Mouse (Mus musculus): ENCODE results near the gene Il3.

The Il3 gene

DNA sequence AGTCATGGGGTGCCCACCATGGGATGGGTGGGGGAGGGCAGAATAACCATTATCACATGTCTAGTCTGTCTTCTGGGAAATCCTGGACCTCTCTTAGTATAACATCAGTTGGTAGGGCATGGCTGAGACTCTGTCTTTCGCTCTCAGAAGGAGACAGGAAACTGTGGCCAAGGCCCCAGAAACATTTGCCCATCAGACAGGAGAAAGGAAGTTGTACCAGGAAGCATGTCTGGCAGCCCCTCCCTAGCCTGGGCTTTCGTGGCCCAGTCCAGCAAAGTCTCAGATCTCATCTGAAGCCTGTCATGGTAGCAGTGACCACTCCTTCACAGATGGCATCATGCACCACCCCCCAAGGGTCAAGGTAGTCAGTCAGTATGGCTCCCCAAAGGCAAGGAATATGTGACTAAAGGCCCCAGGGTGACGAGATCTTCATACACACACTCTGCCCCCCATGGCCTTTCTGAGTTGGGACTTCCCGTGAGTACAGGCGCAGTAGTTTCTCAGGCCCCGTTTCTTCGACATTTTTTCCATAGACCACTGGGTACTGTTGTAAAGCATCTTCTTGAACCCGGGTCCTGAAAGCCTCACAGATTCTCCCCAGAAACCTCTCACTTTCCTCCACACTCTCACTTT is 20.9 kb upstream of the Il3 start:
- in situ Hi-C loops (cut with MboI, MseI) = no loop called here

DNA sequence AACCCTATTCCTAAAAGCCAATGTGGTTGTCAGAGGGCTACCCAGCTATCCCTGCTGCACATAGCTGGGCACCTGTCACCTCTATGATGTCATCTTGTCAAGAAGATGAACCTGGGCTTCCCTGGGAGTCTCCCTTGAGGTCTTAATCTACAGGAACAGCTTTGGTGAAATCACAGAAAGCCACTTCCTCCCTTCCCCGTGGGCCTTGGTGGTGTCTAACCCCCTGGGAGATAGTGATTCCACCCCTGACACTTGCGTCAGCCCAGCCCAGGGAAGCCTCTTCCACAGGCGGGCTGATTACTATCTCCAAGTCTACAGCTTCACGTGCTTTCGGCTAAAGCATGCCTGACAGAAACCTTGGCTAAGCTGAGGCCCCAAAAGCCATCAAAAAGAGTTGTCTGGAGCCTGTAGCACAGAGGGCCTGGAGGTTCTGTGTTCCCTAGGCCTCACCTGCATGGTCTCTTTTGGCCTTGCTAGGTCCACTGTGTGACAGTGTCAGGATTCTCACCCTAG is 4.4 kb upstream of the Il3 start:
- in situ Hi-C loops (cut with MboI, MseI) = no loop called here

DNA sequence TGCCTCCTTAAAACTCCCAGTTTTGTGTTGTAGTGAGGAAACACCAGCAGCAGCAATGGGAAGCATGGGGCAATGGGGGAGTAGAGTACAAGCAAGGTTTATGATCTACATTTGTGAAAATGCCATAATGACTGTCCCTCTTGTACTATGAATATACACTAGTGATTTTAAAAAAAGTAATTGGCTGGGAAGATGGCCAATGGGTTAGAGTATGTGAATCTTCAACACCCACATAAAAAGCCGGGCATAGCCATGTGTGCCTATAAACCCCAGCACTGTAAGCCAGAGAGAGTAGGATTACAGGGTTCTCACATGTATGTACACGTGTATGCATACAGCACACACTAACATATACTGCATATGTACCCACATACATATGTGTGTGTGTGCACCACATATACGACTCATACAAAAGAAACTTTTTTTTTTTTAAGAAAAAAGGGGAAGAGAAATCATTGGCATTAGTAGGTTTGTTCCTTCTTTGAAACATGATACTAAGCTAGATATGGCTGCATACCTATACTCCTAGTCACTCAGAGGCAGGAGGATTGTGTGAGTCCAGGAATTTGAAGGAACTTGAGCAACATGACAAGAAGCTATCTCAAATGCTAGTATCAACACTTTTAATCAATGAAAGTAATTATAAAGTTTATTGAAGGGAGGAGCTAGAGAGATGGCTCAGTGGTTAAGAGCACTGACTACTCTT is 2.3 kb upstream of the Il3 start:
- in situ Hi-C loops (cut with MboI, MseI) = no loop called here

- in situ Hi-C loops (cut with MboI, MseI) = no loop called here
These were observed 2.5 kb downstream of the Il3 start for GRCm38 (mm10) chr11:54264542-54264941.

DNA sequence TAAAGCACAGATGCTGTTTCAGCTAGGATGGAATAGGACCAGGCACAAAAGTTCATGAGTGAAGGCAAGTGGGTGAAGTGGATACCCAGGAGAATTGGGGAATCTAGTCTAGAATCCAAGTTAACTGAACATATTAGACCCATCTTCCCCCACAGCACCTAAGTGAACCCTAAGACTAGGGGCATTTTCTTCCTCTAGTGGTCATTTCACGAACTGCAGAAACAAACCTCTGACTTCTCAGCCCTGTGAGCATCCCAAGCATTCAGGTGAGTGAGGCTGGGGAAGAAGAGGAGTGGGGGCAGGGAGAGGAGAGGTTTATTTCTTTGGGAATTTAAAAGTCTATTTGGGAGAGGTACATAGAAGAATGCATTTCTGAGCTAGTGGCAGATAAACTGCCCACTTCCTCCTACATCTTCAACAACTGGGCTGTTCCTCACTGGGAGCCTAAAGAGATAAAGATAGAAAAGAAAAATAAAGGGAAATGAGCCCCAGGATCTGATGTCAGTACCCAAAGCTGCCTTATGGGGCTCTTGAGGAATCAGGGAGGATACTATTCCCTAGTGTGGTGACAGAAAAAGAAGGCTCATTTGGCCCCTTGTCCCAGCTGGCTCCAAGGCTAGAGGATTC is 3.6 kb downstream of the Il3 start:
- in situ Hi-C loops (cut with MboI, MseI) = no loop called here

- in situ Hi-C loops (cut with MboI, MseI) = loop anchor here in 1 of 2 experiments (10.0 kb wide), 1 partner anchor 142 kb away; no protein-coding TSS in a partner anchor
These were observed 10.3 kb downstream of the Il3 start for GRCm38 (mm10) chr11:54256624-54257376.

DNA sequence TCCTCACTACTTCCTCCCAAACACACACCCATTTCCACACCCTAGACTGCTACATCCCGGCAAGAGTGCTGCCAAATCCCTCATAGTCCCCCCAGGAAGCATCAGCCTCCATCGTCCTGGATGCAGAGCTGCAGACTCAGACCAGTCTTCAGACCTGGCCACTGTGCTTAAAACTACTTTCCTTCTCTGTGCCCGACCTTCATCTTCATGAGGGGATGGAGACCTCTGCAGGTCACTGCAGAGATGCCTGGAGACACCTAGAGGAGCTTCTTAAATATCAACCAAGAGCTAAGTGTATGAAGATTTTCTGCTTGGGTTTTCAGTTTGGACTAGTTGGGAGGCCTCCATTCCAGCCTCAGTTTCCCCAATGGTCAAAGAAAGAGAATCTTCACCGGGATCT is 13.0 kb downstream of the Il3 start:
- in situ Hi-C loops (cut with MboI, MseI) = loop anchor here (5.0 to 10.0 kb wide), 5 partner anchors 107 to 257 kb away; partner anchors contain the start of gene P4ha2 (in 1 of the 2)

GRCm38 (mm10) chr11:54250575-54250974 is 16.5 kb downstream of the Il3 start:
- in situ Hi-C loops (cut with MboI, MseI) = loop anchor here (5.0 to 10.0 kb wide), 5 partner anchors 103 to 253 kb away; partner anchors contain the start of gene P4ha2 (in 1 of the 2)

DNA sequence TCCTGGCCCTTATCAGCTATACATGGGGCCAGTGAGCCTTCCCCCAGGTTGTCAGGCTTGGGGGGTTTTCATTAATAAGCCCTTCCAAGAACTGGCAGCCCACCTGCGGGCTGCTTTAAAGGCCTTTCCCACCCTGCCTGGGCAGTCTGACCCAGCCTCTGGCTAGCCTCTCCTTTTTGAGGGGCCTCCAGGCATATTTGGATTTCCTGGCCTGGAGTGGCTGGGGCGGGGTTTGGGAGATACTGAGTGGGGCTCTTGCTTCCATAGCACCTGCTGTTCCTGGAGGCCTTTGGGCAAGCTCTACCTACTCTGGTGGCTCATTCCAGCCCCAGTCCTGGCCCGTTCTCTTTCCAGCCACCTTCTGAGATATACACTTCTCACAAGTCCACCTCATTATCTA is 17.3 kb downstream of the Il3 start:
- in situ Hi-C loops (cut with MboI, MseI) = loop anchor here (5.0 to 10.0 kb wide), 5 partner anchors 102 to 252 kb away; partner anchors contain the start of gene P4ha2 (in 1 of the 2)

- in situ Hi-C loops (cut with MboI, MseI) = no loop called here
These were observed 17.9 kb downstream of the Il3 start, which contains the start of gene Csf2 for GRCm38 (mm10) chr11:54248940-54249717. Csf2 (minus strand) TSS chr11:54249667.

GRCm38 (mm10) chr11:54247251-54247950 is 19.7 kb downstream of the Il3 start:
- in situ Hi-C loops (cut with MboI, MseI) = no loop called here

DNA sequence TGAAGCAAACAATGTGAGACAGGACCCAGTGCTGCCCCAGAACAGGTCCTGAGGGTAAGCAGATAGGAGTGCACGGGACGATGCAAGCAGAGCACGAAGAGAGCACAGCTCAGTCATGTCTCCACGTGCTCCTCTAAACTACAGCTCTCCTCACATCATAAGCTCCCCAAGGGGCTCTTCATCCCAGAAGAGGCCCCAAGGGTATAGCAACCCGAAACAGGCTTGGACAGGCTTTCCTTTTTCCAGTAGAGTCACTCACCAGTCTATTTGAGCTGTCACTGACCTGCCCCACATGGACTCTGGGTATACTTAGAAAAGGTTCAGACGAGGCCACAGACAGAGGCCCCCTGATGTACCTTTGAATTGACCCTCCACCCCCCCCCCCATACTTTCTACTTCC is 22.6 kb downstream of the Il3 start:
- in situ Hi-C loops (cut with MboI, MseI) = no loop called here

DNA sequence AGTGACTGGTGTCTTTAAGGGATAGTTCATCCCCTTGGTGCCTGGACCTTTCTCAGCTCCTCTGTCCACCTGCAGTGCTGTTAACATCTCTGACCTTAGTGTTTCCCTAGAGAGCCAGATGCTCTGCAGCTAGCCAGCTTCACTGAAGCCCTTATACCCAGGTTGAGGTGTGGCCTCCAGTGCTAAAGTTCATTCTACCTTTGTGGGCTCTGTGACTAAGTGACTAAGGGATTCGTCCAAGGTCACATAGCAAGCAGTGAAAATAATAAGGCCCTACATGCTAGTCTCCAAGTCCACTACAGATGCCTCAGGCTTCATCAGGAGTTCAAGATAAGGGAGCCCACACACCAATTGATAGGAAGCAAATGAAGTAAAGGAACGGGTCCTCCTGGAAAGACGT is 24.6 kb downstream of the Il3 start:
- in situ Hi-C loops (cut with MboI, MseI) = no loop called here

DNA sequence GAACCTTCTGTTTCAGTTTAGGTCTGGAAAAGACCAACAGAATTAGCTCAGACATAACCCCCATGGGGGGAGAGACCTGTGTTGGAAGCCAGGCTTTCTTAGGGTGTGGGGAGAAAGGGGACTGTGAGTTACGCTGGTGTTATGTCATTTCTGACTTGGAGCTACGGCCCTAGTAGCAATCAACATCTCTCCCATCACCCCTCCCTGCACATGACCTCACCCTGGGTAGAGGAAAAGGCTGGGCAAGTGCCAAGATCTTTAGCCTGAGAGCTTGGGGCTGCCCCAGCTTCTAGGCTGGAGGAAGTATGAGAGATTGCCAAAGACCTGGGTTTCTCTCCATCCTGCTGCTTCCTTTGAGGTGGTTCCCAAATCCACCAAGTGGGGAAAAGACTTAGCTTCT is 30.1 kb downstream of the Il3 start:
- in situ Hi-C loops (cut with MboI, MseI) = loop anchor here in 1 of 2 experiments (10.0 kb wide), 1 partner anchor 62 kb away; no protein-coding TSS in a partner anchor

GRCm38 (mm10) chr11:54227478-54227877 is 39.6 kb downstream of the Il3 start:
- in situ Hi-C loops (cut with MboI, MseI) = no loop called here

- in situ Hi-C loops (cut with MboI, MseI) = no loop called here
These were observed 42.5 kb downstream of the Il3 start for GRCm38 (mm10) chr11:54224475-54224986.

DNA sequence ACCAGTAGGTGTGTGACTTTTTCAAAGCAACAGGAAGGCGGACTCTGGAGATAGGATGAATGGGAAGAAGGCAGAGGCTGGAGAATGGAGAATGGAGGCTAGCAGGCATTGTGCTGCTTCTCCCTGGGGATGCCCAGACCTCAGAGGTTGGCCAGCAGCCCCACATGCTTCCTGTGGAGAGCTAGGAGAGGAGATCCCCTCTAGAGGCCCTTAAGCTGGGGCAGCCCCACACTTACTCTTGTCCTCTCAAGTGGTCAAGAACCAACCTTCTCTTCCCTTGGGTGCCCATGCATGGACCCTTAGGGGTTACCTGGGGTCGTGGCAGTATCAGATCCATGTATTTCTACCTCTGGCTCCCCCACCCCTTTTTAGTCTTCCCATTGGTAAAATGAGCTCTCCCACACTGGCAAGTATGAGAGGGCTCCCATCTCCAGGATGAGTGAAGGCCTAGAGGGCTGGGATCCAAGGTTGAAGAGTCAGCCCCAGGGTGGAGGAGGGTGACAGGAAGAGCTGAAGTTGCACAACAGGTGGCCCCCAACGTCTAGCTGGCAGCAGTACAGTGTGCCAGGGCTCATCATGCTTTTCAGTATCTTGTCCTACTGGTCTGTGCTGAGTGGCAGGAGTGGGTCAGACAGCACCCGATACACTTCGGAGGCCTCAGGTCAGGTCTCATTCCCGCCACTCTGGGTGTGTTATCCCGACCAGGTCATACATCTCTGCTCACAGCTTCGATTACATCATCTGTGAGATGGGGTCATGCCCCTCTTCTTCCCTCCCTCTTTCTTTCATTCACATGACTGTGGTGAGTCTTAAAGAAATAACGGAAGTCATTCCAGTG is 43.2 kb downstream of the Il3 start:
- in situ Hi-C loops (cut with MboI, MseI) = no loop called here

DNA sequence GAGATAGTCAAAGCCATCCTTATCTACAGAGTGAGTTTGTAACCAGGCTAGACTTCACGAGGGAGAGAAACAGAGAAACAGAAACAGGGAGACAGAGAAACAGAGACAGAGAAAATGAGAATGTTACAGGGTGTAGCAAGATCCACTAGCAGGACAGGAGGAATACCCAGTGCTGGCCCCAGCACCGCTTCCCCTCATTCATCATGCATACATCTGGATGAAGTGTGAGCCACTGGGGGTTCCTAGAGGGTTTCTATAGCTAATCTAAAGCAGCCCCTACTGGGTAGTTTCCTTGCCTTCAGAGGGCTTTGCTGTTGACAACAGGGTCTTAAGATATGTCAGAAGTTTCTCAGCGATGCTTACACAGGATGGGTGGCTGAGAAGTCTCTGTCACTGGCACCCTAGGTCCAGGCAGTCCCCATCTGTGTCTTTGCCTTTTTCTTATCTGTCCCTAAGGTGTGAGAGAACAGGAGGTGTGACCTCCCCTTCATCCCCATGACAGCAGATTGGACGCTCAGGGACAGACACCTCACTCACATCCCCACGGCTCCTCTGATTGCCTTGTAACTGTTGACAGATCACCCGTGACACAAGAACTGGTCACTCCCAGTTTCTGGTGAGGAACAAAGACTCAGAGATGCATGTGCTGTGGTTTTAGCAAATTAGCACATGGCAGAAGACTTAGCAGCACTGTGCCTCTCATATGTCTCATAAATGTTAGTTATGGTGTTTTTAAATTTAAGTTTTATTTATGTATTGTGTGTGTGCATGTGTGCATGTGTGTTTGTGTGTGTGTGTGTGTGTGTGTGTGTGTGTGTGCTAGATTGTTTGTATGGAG is 47.0 kb downstream of the Il3 start:
- in situ Hi-C loops (cut with MboI, MseI) = no loop called here
